Mouse (Mus musculus) gastrocnemius, adult 18-20 months (tissue): ENCODE measurements at regions not wholly inside any gene's neighbourhood (a gene's known extent, or its start where the extent isn't known, plus 50 kb on each side); places are given as distances from the start of the nearest gene placed in this dataset.
A peak's percentile ranks its signal among the peaks of the same experiment; 100 is the strongest.

ENCODE experiments used
- DNase-seq: peaks from one replicate; pipeline ENCODE4 v3.0.0; 2021; ENCODE audit warnings: low spot score

GRCm38 (mm10) chr8:113581098-113581497 is 54.3 kb upstream of the Mon1b start:
- peak; percentile 0 for DNase-seq

- DNase-seq, result no peak
Measured at GRCm38 (mm10) chr8:113581704-113582103, 53.7 kb upstream of the Mon1b start.

- no peak for DNase-seq
Measured at GRCm38 (mm10) chr8:113582180-113582975, 53.0 kb upstream of the Mon1b start.

DNA sequence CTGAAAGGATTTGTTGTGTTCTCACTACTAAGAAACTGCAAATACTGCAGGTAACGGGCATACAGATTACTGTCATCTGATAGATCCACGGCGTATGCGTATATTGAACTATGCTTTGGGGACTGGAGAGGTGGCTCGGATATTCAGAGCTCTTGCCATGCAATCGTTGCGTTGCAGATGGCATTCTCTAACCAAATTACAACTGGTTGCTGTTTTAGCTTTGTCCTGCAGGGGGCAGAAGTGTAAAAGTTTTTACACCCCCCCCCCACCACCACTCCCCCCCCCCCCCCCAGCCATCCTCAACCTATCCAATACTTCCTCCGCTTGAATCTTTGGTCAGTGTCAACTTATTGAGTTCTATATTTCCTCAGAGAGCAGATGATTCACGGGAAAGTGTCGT is 51.6 kb upstream of the Mon1b start:
- no peak for DNase-seq
